In genomic region chr2:161704410-161704809, GRCm38 (mm10) we compare ENCODE assay signal across 9 mouse cellular contexts.
DNase-seq lines count a peak whose midpoint lies in the region; ATAC-seq and TF ChIP-seq lines count a peak whose summit lies in the region.
"Had no signal": no experiment of that assay in that cellular context is flagged by ENCODE, and none has a peak within 500 bp of the region (broad histone marks: within the 10 kb centered on the region; RNA-seq: fewer than 3 reads in every experiment).

No protein-coding gene starts in this region.

- TF ChIP-seq EP300 in liver, postnatal 0 days (IDR thresholded peaks at IDR 0.05; ENCODE audit: low read depth), result no peak

- no peaks in the 10 kb centered on the region for H3K9me3 ChIP-seq in liver, postnatal 0 days (ENCODE audit: low read length)
- H3K9me3 ChIP-seq in liver, embryonic 11.5 days (ENCODE audit: control insufficient read depth, low read length), result no peaks in the 10 kb centered on the region
- no peaks in the 10 kb centered on the region for H3K9me3 ChIP-seq in heart, embryonic 13.5 days
- H3K9me3 ChIP-seq: liver, embryonic 13.5 days had no signal

- ATAC-seq in liver, postnatal 0 days, result no peak
- ATAC-seq in liver, embryonic 11.5 days (replicated peaks; ENCODE audit: low FRiP score), result no peak
- no peak for ATAC-seq in heart, embryonic 13.5 days (ENCODE audit: extremely low read depth, insufficient number of reproducible peaks, low FRiP score, low TSS enrichment)
- no peak for ATAC-seq in erythroblast, adult 5-6 weeks (replicated peaks; ENCODE audit: low FRiP score, poor library complexity, severe bottlenecking)
- ATAC-seq in megakaryocyte-erythroid progenitor cell, adult 5-6 weeks (replicated peaks; ENCODE audit: low FRiP score, low TSS enrichment, poor library complexity, severe bottlenecking), result no peak

- DNase-seq in liver, postnatal 0 days, result peak; percentile 28
- DNase-seq in liver, embryonic 11.5 days (ENCODE audit: low spot score), result no peak
- peak; percentile 83 for DNase-seq in adrenal gland, postnatal 25 days
- DNase-seq in lung, postnatal 25 days (ENCODE audit: low spot score), result peak; percentile 3
- no peak for DNase-seq in T-cell, adult 2 months (ENCODE audit: low spot score)
- DNase-seq: liver, embryonic 13.5 days had no signal

- no peak overlapping the region for H3K9ac ChIP-seq in liver, postnatal 0 days (replicated peaks)
- no peak overlapping the region for H3K9ac ChIP-seq in liver, embryonic 11.5 days (ENCODE audit: low read depth, low read length)
- no peak overlapping the region for H3K9ac ChIP-seq in heart, embryonic 13.5 days
- H3K9ac ChIP-seq: liver, embryonic 13.5 days had no signal

- H3K4me3 ChIP-seq in liver, postnatal 0 days (ENCODE audit: low read depth, low read length), result no peak overlapping the region
- no peak overlapping the region for H3K4me3 ChIP-seq in liver, embryonic 11.5 days (ENCODE audit: low read depth, low read length)
- H3K4me3 ChIP-seq in heart, embryonic 13.5 days, result no peak overlapping the region
- H3K4me3 ChIP-seq: liver, embryonic 13.5 days had no signal

- WGBS in liver, postnatal 0 days (ENCODE audit: insufficient replicate concordance), result 49% methylated on average over 9 of the region's 9 CpGs
- WGBS in liver, embryonic 11.5 days, result 65% methylated on average over 9 of the region's 9 CpGs
- 37% methylated on average over 9 of the region's 9 CpGs for WGBS in heart, embryonic 13.5 days

- H3K27me3 ChIP-seq in liver, postnatal 0 days (ENCODE audit: insufficient read depth, low read length), result no peaks in the 10 kb centered on the region
- H3K27me3 ChIP-seq in liver, embryonic 11.5 days (replicated peaks; ENCODE audit: control insufficient read depth, insufficient read depth, low read length), result no peaks in the 10 kb centered on the region
- H3K27me3 ChIP-seq in heart, embryonic 13.5 days (replicated peaks), result no peaks in the 10 kb centered on the region
- H3K27me3 ChIP-seq: liver, embryonic 13.5 days had no signal

- H3K27ac ChIP-seq in liver, postnatal 0 days (ENCODE audit: low read depth), result no peak overlapping the region
- H3K27ac ChIP-seq in liver, embryonic 11.5 days (ENCODE audit: low read depth, low read length), result no peak overlapping the region
- H3K27ac ChIP-seq in heart, embryonic 13.5 days (replicated peaks), result no peak overlapping the region
- H3K27ac ChIP-seq: liver, embryonic 13.5 days had no signal

- no peaks in the 10 kb centered on the region for H3K4me1 ChIP-seq in liver, postnatal 0 days (ENCODE audit: insufficient read depth)
- H3K4me1 ChIP-seq in liver, embryonic 11.5 days (replicated peaks; ENCODE audit: control insufficient read depth, insufficient read depth, low read length), result no peaks in the 10 kb centered on the region
- H3K4me1 ChIP-seq in heart, embryonic 13.5 days, result peaks cover 10% of the 10 kb centered on the region
- H3K4me1 ChIP-seq: liver, embryonic 13.5 days had no signal

- no peak overlapping the region for H3K4me2 ChIP-seq in liver, postnatal 0 days (ENCODE audit: low read depth, low read length)
- no peak overlapping the region for H3K4me2 ChIP-seq in liver, embryonic 11.5 days
- peak overlapping the region; percentile 39 for H3K4me2 ChIP-seq in heart, embryonic 13.5 days
- H3K4me2 ChIP-seq: liver, embryonic 13.5 days had no signal

- H3K36me3 ChIP-seq in liver, postnatal 0 days (replicated peaks; ENCODE audit: insufficient read depth, low read length), result no peaks in the 10 kb centered on the region
- no peaks in the 10 kb centered on the region for H3K36me3 ChIP-seq in liver, embryonic 11.5 days (ENCODE audit: control insufficient read depth, insufficient read depth, low read length)
- no peaks in the 10 kb centered on the region for H3K36me3 ChIP-seq in heart, embryonic 13.5 days
- H3K36me3 ChIP-seq: liver, embryonic 13.5 days had no signal

- no peak for TF ChIP-seq CTCF in liver, postnatal 0 days (IDR thresholded peaks at IDR 0.05; ENCODE audit: low read depth)

Comparison
In these comparisons a context has a peak if more than half of its experiments do, and no peak if none do; other contexts are left out.
1. DNase-seq: peak in liver, postnatal 0 days (single experiment), adrenal gland, postnatal 25 days (single experiment) and lung, postnatal 25 days (single experiment); none in liver, embryonic 11.5 days (single experiment) and T-cell, adult 2 months (single experiment).